Mouse (Mus musculus): ENCODE results near the gene Med28. TPM values are rescaled to one million over a fixed set of nuclear protein-coding genes. Genes with fewer than 3 reads are reported as not detected.

Med28 gene
- total RNA-seq, 2 experiments from 2014 or later = 107 to 108 TPM

- H3K27ac ChIP-seq = no peak overlapping the region
- no peak for DNase-seq (ENCODE audit: extremely low spot score in 1 of 2, low spot score in 2 of 2)
- TF ChIP-seq CTCF (IDR thresholded peaks at IDR 0.05) = no peak
- no peak overlapping the region for H3K4me3 ChIP-seq
- intact Hi-C loops (cut with DNase I) = loop anchor here (2.0 kb wide), 2 partner anchors 17 to 43 kb away; no protein-coding TSS in a partner anchor
Measured at GRCm38 (mm10) chr5:45491776-45492175, 28.3 kb upstream of the Med28 start.

DNA sequence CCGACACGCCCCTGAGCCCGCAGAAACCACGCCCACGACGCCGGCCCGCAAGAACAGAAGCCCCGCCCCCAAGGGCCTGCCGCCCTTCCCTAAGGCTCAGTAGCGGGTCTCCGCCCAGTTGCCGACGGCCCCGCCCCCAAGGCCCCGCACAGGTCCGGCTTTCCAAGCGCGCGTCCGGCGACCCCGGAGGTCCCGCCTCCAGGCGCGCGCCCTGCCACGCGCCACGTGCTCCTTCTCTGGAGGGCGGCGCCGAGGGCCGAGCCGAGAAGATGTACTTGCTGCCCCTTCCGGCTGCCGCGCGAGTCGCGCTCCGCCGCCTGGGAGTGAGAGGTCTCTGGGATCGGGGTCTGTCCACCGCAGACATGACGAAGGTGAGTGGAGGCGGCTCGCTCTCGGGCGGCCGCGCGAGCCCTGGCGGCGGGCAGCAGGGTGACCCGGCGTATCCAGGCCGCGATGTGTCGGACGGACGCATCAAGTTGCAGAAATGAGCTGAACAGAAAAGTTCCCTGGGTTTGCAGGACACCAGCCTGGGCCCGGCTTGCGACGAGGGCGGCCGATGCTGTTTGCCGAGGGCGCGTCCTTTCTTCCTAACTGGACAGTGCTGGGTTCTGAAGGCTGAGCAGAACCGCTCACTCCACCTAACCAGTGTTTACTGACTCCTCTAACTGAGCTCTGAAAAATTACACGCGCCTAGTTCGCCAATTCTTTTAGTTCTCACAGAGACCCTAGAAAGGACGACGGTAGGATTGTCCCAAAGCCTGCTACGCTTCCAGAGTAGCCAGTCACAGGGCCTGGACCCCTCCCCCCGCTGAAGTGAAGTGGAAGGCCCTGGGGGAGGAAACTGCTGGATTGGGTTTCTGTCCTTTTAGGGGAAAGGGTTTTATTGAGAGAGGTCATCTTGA lies 26.6 kb upstream of the Med28 start, which contains the start of gene Lap3:
TSS of gene Lap3 (plus strand) at position 184 of the 902 bp plus-strand sequence.
- intact Hi-C loops (cut with DNase I) = loop anchor here (2.0 kb wide), 2 partner anchors 19 to 45 kb away; no protein-coding TSS in a partner anchor
- peak within 1 kb of the TSS; percentile 60 for H3K27ac ChIP-seq

GRCm38 (mm10) chr5:45494093-45494755 lies 25.8 kb upstream of the Med28 start:
- no peak for DNase-seq (ENCODE audit: extremely low spot score in 1 of 2, low spot score in 2 of 2)
- peak overlapping the region; percentile 60; the same call in 1 of the 2 replicates for H3K27ac ChIP-seq
- no peak for TF ChIP-seq CTCF (IDR thresholded peaks at IDR 0.05)
- peak overlapping the region; percentile 71 for H3K4me3 ChIP-seq
- intact Hi-C loops (cut with DNase I) = no loop called here

More for the DNA sequence above, 26.6 kb upstream of the Med28 start, which contains the start of gene Lap3:
- peak; percentile 54 for TF ChIP-seq CTCF (IDR thresholded peaks at IDR 0.05)
- H3K4me3 ChIP-seq = peak within 1 kb of the TSS; percentile 71
- peak; percentile 96 to 98 for DNase-seq (ENCODE audit: extremely low spot score in 1 of 2, low spot score in 2 of 2)

GRCm38 (mm10) chr5:45495429-45495975 lies 24.5 kb upstream of the Med28 start:
- no peak overlapping the region for H3K4me3 ChIP-seq
- no peak for TF ChIP-seq CTCF (IDR thresholded peaks at IDR 0.05)
- DNase-seq (ENCODE audit: extremely low spot score in 1 of 2, low spot score in 2 of 2) = no peak
- intact Hi-C loops (cut with DNase I) = no loop called here
- H3K27ac ChIP-seq = no peak overlapping the region; the same call in 1 of the 2 replicates

DNA sequence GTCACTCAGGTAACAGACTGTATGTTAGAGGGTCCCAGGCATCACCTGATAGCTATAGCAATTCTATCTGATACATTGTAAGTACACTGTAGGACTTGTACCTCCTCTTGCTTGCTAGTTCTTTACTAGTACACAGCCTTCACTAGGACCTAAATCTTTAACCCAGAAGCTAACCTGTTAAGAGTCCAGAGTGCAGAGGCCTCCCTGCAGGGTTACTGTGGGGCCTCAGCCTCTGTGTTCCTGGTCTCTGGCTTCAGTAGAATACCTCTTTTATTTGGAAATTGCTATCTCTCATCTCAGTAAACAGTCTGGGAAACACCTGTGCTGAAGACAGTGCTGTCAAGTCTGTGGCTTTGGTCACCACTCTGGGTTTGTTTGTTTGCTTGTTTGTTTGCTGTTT lies 24.0 kb upstream of the Med28 start:
- no peak overlapping the region for H3K4me3 ChIP-seq
- TF ChIP-seq CTCF (IDR thresholded peaks at IDR 0.05) = no peak
- intact Hi-C loops (cut with DNase I) = no loop called here
- H3K27ac ChIP-seq = no peak overlapping the region; the same call in 1 of the 2 replicates
- no peak for DNase-seq (ENCODE audit: extremely low spot score in 1 of 2, low spot score in 2 of 2)

DNA sequence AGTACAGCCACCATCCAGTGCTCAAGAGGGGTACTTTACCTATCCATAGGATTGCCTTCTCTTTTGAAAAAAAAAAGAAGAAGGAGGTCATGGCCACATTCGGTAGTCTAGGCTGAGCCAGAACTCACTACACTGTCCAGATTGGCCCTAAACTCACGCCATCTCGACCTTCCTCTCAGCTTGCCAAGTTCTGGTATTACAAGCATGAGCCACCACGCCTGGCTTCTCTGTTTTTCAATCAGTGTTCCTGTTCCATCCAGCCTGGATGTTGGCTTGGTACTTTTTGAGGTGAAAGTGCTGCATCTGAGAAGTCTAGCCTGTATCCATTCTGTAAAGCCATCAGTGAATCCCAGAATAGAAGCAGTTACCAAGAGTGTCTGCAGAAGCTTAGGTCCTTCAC lies 23.6 kb upstream of the Med28 start:
- intact Hi-C loops (cut with DNase I) = no loop called here
- TF ChIP-seq CTCF (IDR thresholded peaks at IDR 0.05) = no peak
- no peak overlapping the region; the same call in 1 of the 2 replicates for H3K27ac ChIP-seq
- no peak for DNase-seq (ENCODE audit: extremely low spot score in 1 of 2, low spot score in 2 of 2)
- no peak overlapping the region for H3K4me3 ChIP-seq

- intact Hi-C loops (cut with DNase I) = no loop called here
- Histone ChIP-seq H3K4me3 (no peak overlapping the region), H3K27ac (peak overlapping the region; percentile 41; the same call in 1 of the 2 replicates)
- TF ChIP-seq CTCF (IDR thresholded peaks at IDR 0.05) = no peak
- DNase-seq (ENCODE audit: extremely low spot score in 1 of 2, low spot score in 2 of 2) = no peak
Measured at GRCm38 (mm10) chr5:45496930-45497550, 23.0 kb upstream of the Med28 start.

DNA sequence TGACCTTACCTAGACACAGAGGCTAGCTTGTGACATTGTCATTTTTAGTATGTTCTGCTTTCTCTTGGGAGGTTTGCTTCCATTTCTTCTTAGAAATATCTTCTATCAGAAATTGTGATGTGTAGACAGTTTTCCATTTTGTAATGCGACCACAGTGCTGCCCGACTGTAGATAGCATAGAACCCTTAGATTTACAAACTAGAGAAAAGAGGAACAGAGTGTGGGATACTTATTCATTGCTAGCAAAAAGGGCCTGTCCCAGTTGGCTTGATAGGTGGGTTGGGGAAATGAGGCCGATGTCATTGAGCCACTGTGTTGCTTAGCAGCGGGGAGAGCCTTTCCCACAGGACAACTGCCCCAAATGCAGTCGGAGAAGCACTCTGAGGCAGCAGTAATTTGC lies 22.5 kb upstream of the Med28 start:
- intact Hi-C loops (cut with DNase I) = no loop called here
- Histone ChIP-seq H3K4me3 (no peak overlapping the region), H3K27ac (peak overlapping the region; percentile 41; the same call in 1 of the 2 replicates)
- TF ChIP-seq CTCF (IDR thresholded peaks at IDR 0.05) = no peak
- no peak for DNase-seq (ENCODE audit: extremely low spot score in 1 of 2, low spot score in 2 of 2)

GRCm38 (mm10) chr5:45510071-45510470 lies 10.0 kb upstream of the Med28 start:
- TF ChIP-seq CTCF (IDR thresholded peaks at IDR 0.05) = peak; percentile 34
- intact Hi-C loops (cut with DNase I) = no loop called here
- Histone ChIP-seq H3K27ac (no peak overlapping the region), H3K4me3 (no peak overlapping the region)
- DNase-seq (ENCODE audit: extremely low spot score in 1 of 2, low spot score in 2 of 2) = no peak

- H3K4me3 ChIP-seq = no peak overlapping the region
- H3K27ac ChIP-seq = no peak overlapping the region
- no peak for DNase-seq (ENCODE audit: extremely low spot score in 1 of 2, low spot score in 2 of 2)
- no peak for TF ChIP-seq CTCF (IDR thresholded peaks at IDR 0.05)
- intact Hi-C loops (cut with DNase I) = no loop called here
Measured at GRCm38 (mm10) chr5:45512908-45513307, 7.1 kb upstream of the Med28 start.

DNA sequence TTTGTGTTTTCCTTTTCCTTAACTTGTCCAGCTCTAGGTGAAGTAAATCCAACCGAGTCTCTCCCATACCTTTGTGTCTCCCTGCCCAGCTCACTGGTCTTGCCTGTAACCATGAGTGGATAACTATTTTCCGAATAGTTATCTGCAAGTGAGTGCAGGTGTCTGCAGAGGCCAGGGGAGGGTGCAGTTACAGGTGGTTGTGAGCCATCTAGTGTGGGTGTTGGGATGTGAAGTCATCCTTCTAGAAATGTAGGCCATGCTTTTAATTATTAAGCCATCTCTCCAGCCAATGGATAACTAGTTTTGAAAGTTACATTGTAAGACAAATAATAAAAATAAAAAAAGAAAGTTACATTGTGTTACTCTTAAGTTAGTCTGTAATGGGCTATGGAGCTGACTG lies 6.5 kb upstream of the Med28 start:
- H3K4me3 ChIP-seq = no peak overlapping the region
- no peak for TF ChIP-seq CTCF (IDR thresholded peaks at IDR 0.05)
- intact Hi-C loops (cut with DNase I) = no loop called here

More for the DNA sequence above, 6.5 kb upstream of the Med28 start:
- no peak overlapping the region for H3K27ac ChIP-seq
- DNase-seq (ENCODE audit: extremely low spot score in 1 of 2, low spot score in 2 of 2) = no peak

Data from left cerebral cortex, adult 2 months (tissue).